Mouse (Mus musculus) liver, embryonic 14.5 days (tissue): Measurements from ENCODE around the gene Ccdc194. TPM values are rescaled to one million over a fixed set of nuclear protein-coding genes. Genes with fewer than 3 reads are reported as not detected.

Experiments used
- ATAC-seq: fragments of 200-750 bp; cut with Nextera tagmentation; 2 replicates; pipeline ENCODE4 v1.8.0; 2017; ENCODE audit warnings: moderate number of reproducible peaks, mild to moderate bottlenecking, moderate library complexity; ENCODE audit not compliant: insufficient read depth
- DNase-seq, 3 experiments: peaks; one replicate each; pipeline ENCODE4 v3.0.0-alpha.2; 2012 to 2013; ENCODE audit warnings: low read depth in 3 of 3, low spot score in 3 of 3
- H3K27ac ChIP-seq: fragments of 300-500 bp; sonication (generic); 2 replicates; pipeline ENCODE4 v1.5.1; 2014; ENCODE audit warnings: moderate library complexity, mild to moderate bottlenecking, control low read depth, inconsistent platforms
- H3K27me3 ChIP-seq: fragments of 300-500 bp; sonication (generic); 2 replicates; pipeline ENCODE4 v1.6.1; 2014; ENCODE audit warnings: mild to moderate bottlenecking, low read length, moderate library complexity; ENCODE audit not compliant: control insufficient read depth, insufficient read depth
- H3K36me3 ChIP-seq: fragments of 300-500 bp; sonication (generic); replicated peaks from 2 replicates; pipeline ENCODE4 v1.6.1; 2014; ENCODE audit warnings: low read depth; ENCODE audit not compliant: control insufficient read depth, insufficient read depth
- H3K4me1 ChIP-seq, 2 experiments: fragments of 200-500 bp in 1 of 2; fragments of 300-500 bp in 1 of 2; sonication (generic) in 1 of 2; replicated peaks; 2 replicates each; pipeline ENCODE4 v1.6.1; 2012 to 2014; ENCODE audit warnings: antibody characterized with exemption in 1 of 2, inconsistent platforms in 1 of 2, low read length in 1 of 2; ENCODE audit not compliant: control insufficient read depth in 2 of 2, insufficient read depth in 2 of 2
- H3K4me2 ChIP-seq: fragments of 300-500 bp; sonication (generic); 2 replicates; pipeline ENCODE4 v1.6.1; 2014; ENCODE audit warnings: low read depth, mild to moderate bottlenecking, control low read depth, moderate library complexity
- H3K4me3 ChIP-seq, 2 experiments: fragments of 200-500 bp in 1 of 2; fragments of 300-500 bp in 1 of 2; sonication (generic) in 1 of 2; 2 replicates each; pipeline ENCODE4 v1.5.1; 2012 to 2014; ENCODE audit warnings: low read depth in 2 of 2, low read length in 2 of 2, mild to moderate bottlenecking in 2 of 2, control low read depth in 1 of 2, inconsistent platforms in 1 of 2, moderate library complexity in 1 of 2; ENCODE audit not compliant: insufficient read depth in 1 of 2
- H3K9ac ChIP-seq: fragments of 300-500 bp; sonication (generic); replicated peaks from 2 replicates; pipeline ENCODE4 v1.6.1; 2014; ENCODE audit warnings: mild to moderate bottlenecking, control low read depth, moderate library complexity
- H3K9me3 ChIP-seq: fragments of 300-500 bp; sonication (generic); 2 replicates; pipeline ENCODE4 v1.6.1; 2016; ENCODE audit warnings: low read length, mixed read lengths; ENCODE audit not compliant: control insufficient read depth
- CTCF ChIP-seq: IDR thresholded peaks from 2 replicates; pipeline ENCODE4 v1.5.1; 2016; ENCODE audit warnings: antibody characterized with exemption, low read depth, control low read depth
- EP300 ChIP-seq: IDR thresholded peaks from 2 replicates; pipeline ENCODE4 v1.6.1; 2016; ENCODE audit warnings: antibody characterized with exemption, low read depth
- WGBS: fragments of 180-500 bp; shearing (Covaris S2); extraction: QIAGEN DNeasy Blood & Tissue Kit; methylation state at CpG from one replicate; pipeline ENCODE4 v1.1.7; 2014; ENCODE audit not compliant: insufficient replicate concordance; 5-methylcytosine and 5-hydroxymethylcytosine counted together
- polyA plus RNA-seq, 2 experiments: library from polyadenylated mRNA; depleted of rRNA in 1 of 2; stranded (reverse) in 1 of 2; unstranded in 1 of 2; fragments of >200 nt; fragmentation: Nextera tagmentation in 1 of 2; extraction: Ambion mirVana in 1 of 2; gene quantifications; 2 replicates each; pipeline versions ENCODE4 v1.2.1 to v1.2.3; 2012 to 2014

Ccdc194 gene
- polyA plus RNA-seq, 2 experiments, result 0.09 to 0.19 TPM

- H3K27ac ChIP-seq, result no peak overlapping the region
- H3K9me3 ChIP-seq, result no peaks in the 10 kb centered on the region
- H3K4me2 ChIP-seq, result no peak overlapping the region; the same call in 1 of the 2 replicates
- ATAC-seq, result no peak
- peaks cover 2 to 9% of the 10 kb centered on the region in 2 experiments; a peak in 3 of 4 replicates for H3K4me1 ChIP-seq
- 84% methylated on average over 25 of the region's 25 CpGs for WGBS
- no peak for TF ChIP-seq CTCF
- no peak for TF ChIP-seq EP300
- DNase-seq, result no peak
- no peak overlapping the region for H3K4me3 ChIP-seq
- H3K36me3 ChIP-seq, result peaks cover 13% of the 10 kb centered on the region
- H3K27me3 ChIP-seq, result no peaks in the 10 kb centered on the region
- no peak overlapping the region for H3K9ac ChIP-seq
Measured at GRCm38 (mm10) chr8:71474785-71475701, 50.5 kb downstream of the Ccdc194 start.

DNA sequence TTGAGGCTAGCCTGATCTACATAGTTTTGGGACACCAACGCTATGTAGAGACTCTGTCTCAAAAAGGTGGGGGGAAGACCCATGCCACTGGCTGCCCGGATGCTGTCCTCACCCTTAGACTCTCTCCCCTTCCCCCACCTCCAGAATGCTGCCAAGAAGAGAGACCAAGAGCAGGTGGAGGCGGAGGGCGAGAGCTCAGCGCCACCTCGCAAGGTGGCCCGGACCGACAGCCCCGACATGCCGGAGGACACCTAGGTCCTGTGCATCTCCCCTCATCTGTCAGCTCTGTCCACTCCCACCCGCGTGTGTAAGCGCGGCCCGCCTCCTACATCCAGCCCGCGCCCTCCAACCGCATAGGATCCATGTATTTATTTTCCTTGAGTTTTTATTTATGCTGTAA lies 51.2 kb downstream of the Ccdc194 start:
- Histone ChIP-seq H3K4me1 (peaks cover 8 to 12% of the 10 kb centered on the region in 2 experiments), H3K4me3 (no peak overlapping the region), H3K27ac (no peak overlapping the region), H3K9ac (no peak overlapping the region), H3K9me3 (no peaks in the 10 kb centered on the region), H3K4me2 (no peak overlapping the region), H3K27me3 (no peaks in the 10 kb centered on the region), H3K36me3 (peaks cover 13% of the 10 kb centered on the region)
- DNase-seq (no peak), ATAC-seq (no peak)
- TF ChIP-seq EP300 (no peak), CTCF (no peak)
- WGBS, result 90% methylated on average over 18 of the region's 18 CpGs

GRCm38 (mm10) chr8:71472601-71473386 lies 52.7 kb downstream of the Ccdc194 start:
- TF ChIP-seq EP300 (no peak), CTCF (peak; percentile 46)
- ATAC-seq, result no peak
- H3K4me3 ChIP-seq, result no peak overlapping the region
- whole genome bisulfite sequencing, result 88% methylated on average over 8 of the region's 8 CpGs
- no peak overlapping the region for H3K9ac ChIP-seq
- DNase-seq, result no peak
- peaks cover 13% of the 10 kb centered on the region for H3K36me3 ChIP-seq
- no peak overlapping the region for H3K27ac ChIP-seq
- H3K4me1 ChIP-seq, result peaks cover 8 to 14% of the 10 kb centered on the region in 2 experiments
- no peaks in the 10 kb centered on the region for H3K9me3 ChIP-seq
- no peak overlapping the region for H3K4me2 ChIP-seq
- H3K27me3 ChIP-seq, result no peaks in the 10 kb centered on the region

GRCm38 (mm10) chr8:71471861-71472260 lies 53.6 kb downstream of the Ccdc194 start:
- TF ChIP-seq EP300, result no peak
- no peak for TF ChIP-seq CTCF
- H3K27ac ChIP-seq, result no peak overlapping the region
- ATAC-seq (no peak), DNase-seq (no peak)
- no peaks in the 10 kb centered on the region for H3K27me3 ChIP-seq
- H3K9ac ChIP-seq, result no peak overlapping the region
- H3K9me3 ChIP-seq, result no peaks in the 10 kb centered on the region
- H3K4me3 ChIP-seq, result no peak overlapping the region
- peaks cover 8% of the 10 kb centered on the region in 2 experiments for H3K4me1 ChIP-seq
- no peak overlapping the region for H3K4me2 ChIP-seq
- 85% methylated on average over 17 of the region's 17 CpGs for WGBS
- peaks cover 13% of the 10 kb centered on the region for H3K36me3 ChIP-seq

- ATAC-seq, result no peak
Measured at GRCm38 (mm10) chr8:71470913-71471255, 54.6 kb downstream of the Ccdc194 start.

More at GRCm38 (mm10) chr8:71470913-71471255, 54.6 kb downstream of the Ccdc194 start:
- Histone ChIP-seq H3K4me1 (peaks cover 8 to 9% of the 10 kb centered on the region in 2 experiments), H3K9ac (no peak overlapping the region), H3K4me2 (no peak overlapping the region; the same call in 1 of the 2 replicates), H3K9me3 (no peaks in the 10 kb centered on the region), H3K27ac (no peak overlapping the region), H3K36me3 (peaks cover 13% of the 10 kb centered on the region), H3K27me3 (no peaks in the 10 kb centered on the region), H3K4me3 (no peak overlapping the region)
- no peak for DNase-seq
- WGBS, result 67% methylated on average over 5 of the region's 5 CpGs
- TF ChIP-seq EP300 (no peak), CTCF (no peak)
